Comparison of ENCODE assay signal across 25 mouse cellular contexts in genomic region chr13:107398621-107399363, GRCm38 (mm10).
DNase-seq lines count a peak whose midpoint lies in the region; ATAC-seq and TF ChIP-seq lines count a peak whose summit lies in the region.
"Had no signal": no experiment of that assay in that cellular context is flagged by ENCODE, and none has a peak within 500 bp of the region (broad histone marks: within the 10 kb centered on the region; RNA-seq: fewer than 3 reads in every experiment).

No protein-coding gene starts in this region.

- intact Hi-C loops in left cerebral cortex, adult 2 months (cut with DNase I): no loop called here

- H3K27me3 ChIP-seq in hindbrain, postnatal 0 days (ENCODE audit: insufficient read depth, low read length): no peaks in the 10 kb centered on the region
- no peaks in the 10 kb centered on the region for H3K27me3 ChIP-seq in hindbrain, embryonic 12.5 days
- H3K27me3 ChIP-seq: embryonic facial prominence, embryonic 15.5 days; intestine, embryonic 15.5 days had no signal

- peak; percentile 16 for DNase-seq in embryo, embryonic 10 days (ENCODE audit: low spot score)
- DNase-seq in embryo, embryonic 9.5 days (ENCODE audit: extremely low spot score): no peak
- peak; percentile 40 for DNase-seq in hindbrain, postnatal 0 days (ENCODE audit: low spot score)
- peak; percentile 30 for DNase-seq in mesoderm, embryonic 11.5 days (ENCODE audit: low read depth, low spot score)
- no peak for DNase-seq in adrenal gland, postnatal 25 days
- DNase-seq in left cerebral cortex, adult 2 months (ENCODE audit: extremely low spot score in 1 of 2, low spot score in 2 of 2): no peak
- DNase-seq: adrenal gland, postnatal 10 days; B cell, adult 2 months; cerebellum, adult 18-20 months; cerebellum, adult 9-11 months; cerebellum, postnatal 36 days; gastrocnemius, postnatal 36 days; heart, adult 18-20 months; heart, postnatal 10 days; heart, postnatal 4 days; kidney, adult 18-20 months had no signal

- no peaks in the 10 kb centered on the region for H3K9me3 ChIP-seq in hindbrain, postnatal 0 days (ENCODE audit: low read length)
- no peaks in the 10 kb centered on the region for H3K9me3 ChIP-seq in hindbrain, embryonic 12.5 days (replicated peaks)
- H3K9me3 ChIP-seq: embryonic facial prominence, embryonic 15.5 days; forebrain, embryonic 10.5 days; G1E; heart, embryonic 10.5 days; intestine, embryonic 15.5 days had no signal

- H3K9ac ChIP-seq in hindbrain, postnatal 0 days (replicated peaks; ENCODE audit: low read length): no peak overlapping the region
- H3K9ac ChIP-seq in hindbrain, embryonic 12.5 days: no peak overlapping the region
- H3K9ac ChIP-seq: embryonic facial prominence, embryonic 15.5 days; intestine, embryonic 15.5 days had no signal

- no peaks in the 10 kb centered on the region for H3K36me3 ChIP-seq in hindbrain, postnatal 0 days (ENCODE audit: insufficient read depth, low read length)
- H3K36me3 ChIP-seq in hindbrain, embryonic 12.5 days: no peaks in the 10 kb centered on the region
- H3K36me3 ChIP-seq: embryonic facial prominence, embryonic 15.5 days; forebrain, embryonic 10.5 days; G1E; heart, embryonic 10.5 days; intestine, embryonic 15.5 days had no signal

- no peak overlapping the region for H3K27ac ChIP-seq in hindbrain, postnatal 0 days
- H3K27ac ChIP-seq in hindbrain, embryonic 12.5 days: no peak overlapping the region
- no peak overlapping the region for H3K27ac ChIP-seq in left cerebral cortex, adult 2 months
- H3K27ac ChIP-seq: embryonic facial prominence, embryonic 15.5 days; forebrain, embryonic 10.5 days; heart, embryonic 10.5 days; intestine, embryonic 15.5 days had no signal

- ATAC-seq in hindbrain, postnatal 0 days: peak; percentile 67
- ATAC-seq in hindbrain, embryonic 12.5 days (ENCODE audit: low FRiP score): no peak
- ATAC-seq: CD4-positive, CD25-positive, alpha-beta regulatory T cell, adult 4 months; forebrain, embryonic 14.5 days; intestine, embryonic 15.5 days had no signal

- H3K4me3 ChIP-seq in hindbrain, postnatal 0 days (ENCODE audit: low read length): no peak overlapping the region
- no peak overlapping the region for H3K4me3 ChIP-seq in hindbrain, embryonic 12.5 days
- H3K4me3 ChIP-seq in left cerebral cortex, adult 2 months: no peak overlapping the region
- H3K4me3 ChIP-seq: embryonic facial prominence, embryonic 15.5 days; erythroblast, embryonic 14.5 days; forebrain, embryonic 10.5 days; heart, embryonic 10.5 days; intestine, embryonic 15.5 days had no signal

- no peaks in the 10 kb centered on the region for H3K4me1 ChIP-seq in hindbrain, postnatal 0 days (ENCODE audit: insufficient read depth, low read length)
- H3K4me1 ChIP-seq in hindbrain, embryonic 12.5 days: 0 out of 2 replicates have a peak, but pooled peaks cover 2% of the 10 kb centered on the region
- H3K4me1 ChIP-seq: embryonic facial prominence, embryonic 15.5 days; heart, embryonic 10.5 days; intestine, embryonic 15.5 days had no signal

- TF ChIP-seq CTCF in hindbrain, postnatal 0 days (IDR thresholded peaks at IDR 0.05; ENCODE audit: low read depth): no peak
- TF ChIP-seq CTCF in left cerebral cortex, adult 2 months (IDR thresholded peaks at IDR 0.05): no peak

- no peak overlapping the region for H3K4me2 ChIP-seq in hindbrain, postnatal 0 days (ENCODE audit: low read depth, low read length)
- H3K4me2 ChIP-seq in hindbrain, embryonic 12.5 days (replicated peaks): no peak overlapping the region
- H3K4me2 ChIP-seq: embryonic facial prominence, embryonic 15.5 days; intestine, embryonic 15.5 days had no signal

- WGBS in hindbrain, postnatal 0 days: 40% methylated on average over 8 of the region's 8 CpGs
- WGBS in hindbrain, embryonic 12.5 days: 53% methylated on average over 8 of the region's 8 CpGs

Comparison
In these comparisons a context has a peak if more than half of its experiments do, and no peak if none do; other contexts are left out.
1. DNase-seq: peak in embryo, embryonic 10 days (single experiment), hindbrain, postnatal 0 days (single experiment) and mesoderm, embryonic 11.5 days (single experiment); none in embryo, embryonic 9.5 days (single experiment), adrenal gland, postnatal 25 days (single experiment) and left cerebral cortex, adult 2 months (0 of 2).